Mouse (Mus musculus) lung, embryonic 16.5 days (tissue): ENCODE data around the gene Bcas3. TPM values are rescaled to one million over a fixed set of nuclear protein-coding genes. Genes with fewer than 3 reads are reported as not detected.

Experiments used
- ATAC-seq: fragments of 200-750 bp; cut with Nextera tagmentation; 2 replicates; pipeline ENCODE4 v1.8.0; 2017; ENCODE audit warnings: low read depth, mild to moderate bottlenecking, moderate library complexity
- H3K27ac ChIP-seq: fragments of 300-500 bp; sonication (generic); 2 replicates; pipeline ENCODE4 v1.5.1; 2014; ENCODE audit warnings: mild to moderate bottlenecking, control low read depth, low read length
- H3K27me3 ChIP-seq: fragments of 300-500 bp; sonication (generic); 2 replicates; pipeline ENCODE4 v1.6.1; 2014; ENCODE audit warnings: low read depth, low read length, mixed read lengths; ENCODE audit not compliant: control insufficient read depth, insufficient read depth
- H3K36me3 ChIP-seq: fragments of 300-500 bp; sonication (generic); 2 replicates; pipeline ENCODE4 v1.6.1; 2014; ENCODE audit warnings: low read length; ENCODE audit not compliant: control insufficient read depth, insufficient read depth
- H3K4me1 ChIP-seq: fragments of 300-500 bp; sonication (generic); replicated peaks from 2 replicates; pipeline ENCODE4 v1.6.1; 2014; ENCODE audit warnings: low read length, mixed read lengths; ENCODE audit not compliant: control insufficient read depth, insufficient read depth
- H3K4me2 ChIP-seq: fragments of 300-500 bp; sonication (generic); 2 replicates; pipeline ENCODE4 v1.6.1; 2014; ENCODE audit warnings: low read depth, low read length, control low read depth
- H3K4me3 ChIP-seq: fragments of 300-500 bp; sonication (generic); 2 replicates; pipeline ENCODE4 v1.5.1; 2014; ENCODE audit warnings: mild to moderate bottlenecking, low read length, control low read depth
- H3K9ac ChIP-seq: fragments of 300-500 bp; sonication (generic); 2 replicates; pipeline ENCODE4 v1.6.1; 2014; ENCODE audit warnings: low read length, control low read depth
- H3K9me3 ChIP-seq: fragments of 300-500 bp; sonication (generic); 2 replicates; pipeline ENCODE4 v1.6.1; 2016; ENCODE audit warnings: low read length; ENCODE audit not compliant: control insufficient read depth
- WGBS: fragments of 180-500 bp; shearing (Covaris S2); extraction: QIAGEN DNeasy Blood & Tissue Kit; methylation state at CpG from one replicate; pipeline ENCODE4 v1.1.7; 2014; 5-methylcytosine and 5-hydroxymethylcytosine counted together
- polyA plus RNA-seq: library from polyadenylated mRNA; unstranded; fragments of >200 nt; fragmentation: Nextera tagmentation; extraction: Ambion mirVana; gene quantifications from 2 replicates; pipeline ENCODE4 v1.2.1, GENCODE M21; 2015

Bcas3 gene
- polyA plus RNA-seq = 38.4 and 40.0 TPM in 2 replicates

DNA sequence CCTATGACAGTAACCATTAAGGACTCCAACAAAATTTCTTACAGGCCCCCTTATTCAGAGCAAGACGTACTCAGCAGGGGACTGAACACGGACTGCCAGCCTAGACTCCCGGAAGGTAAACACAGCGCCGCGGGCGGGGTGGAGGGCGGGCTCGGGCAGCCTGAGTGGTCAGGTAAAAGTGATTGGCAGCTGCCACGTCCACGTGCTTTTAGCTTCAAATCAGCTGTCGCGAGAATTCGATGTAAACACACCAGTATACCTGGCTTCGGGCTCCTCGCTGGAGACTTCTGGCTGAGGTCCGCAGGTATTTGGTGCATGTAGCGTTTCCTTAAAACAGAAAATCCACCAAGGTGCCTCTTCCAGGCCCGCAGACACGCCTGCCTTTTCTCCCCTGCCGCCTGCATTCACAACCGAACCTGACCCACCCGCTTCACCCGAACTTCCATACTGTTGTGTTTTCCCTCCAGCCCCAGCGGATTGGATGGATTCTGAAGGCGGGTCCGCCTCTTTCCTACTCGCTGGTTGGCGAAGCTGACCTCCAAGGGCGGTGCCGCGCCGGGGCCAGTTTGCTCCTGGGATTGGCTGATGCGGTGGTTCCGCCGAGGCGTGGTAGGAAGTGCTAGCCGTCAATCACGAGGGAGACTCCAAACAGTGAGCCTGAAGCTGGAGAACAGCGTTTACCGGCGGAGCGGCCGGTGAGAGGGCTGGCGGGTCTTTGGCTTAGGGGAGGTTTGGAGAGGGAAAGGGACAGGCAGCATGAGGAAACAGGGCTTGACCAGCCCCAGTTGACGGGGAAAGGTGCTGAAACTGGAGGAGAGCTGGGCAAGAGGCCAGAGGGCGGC, at the start of gene Bcas3:
TSS of gene Bcas3 (plus strand) at position 629 of the 842 bp plus-strand sequence.
- peak within 1 kb of the TSS; percentile 57 for H3K4me3 ChIP-seq
- H3K36me3 ChIP-seq = peaks cover 2% of the 10 kb centered on the region; the same call in 1 of the 2 replicates
- peaks cover 9% of the 10 kb centered on the region for H3K4me1 ChIP-seq
- no peaks in the 10 kb centered on the region for H3K27me3 ChIP-seq
- ATAC-seq = peak; percentile 99
- H3K27ac ChIP-seq = 0 out of 2 replicates have a peak within 1 kb of the TSS, but pooled peaks have one; percentile 6
- H3K9me3 ChIP-seq = no peaks in the 10 kb centered on the region
- peak within 1 kb of the TSS; percentile 68 for H3K9ac ChIP-seq
- H3K4me2 ChIP-seq = peak within 1 kb of the TSS; percentile 79
- under 1% methylated on average over 47 of the region's 47 CpGs for WGBS

DNA sequence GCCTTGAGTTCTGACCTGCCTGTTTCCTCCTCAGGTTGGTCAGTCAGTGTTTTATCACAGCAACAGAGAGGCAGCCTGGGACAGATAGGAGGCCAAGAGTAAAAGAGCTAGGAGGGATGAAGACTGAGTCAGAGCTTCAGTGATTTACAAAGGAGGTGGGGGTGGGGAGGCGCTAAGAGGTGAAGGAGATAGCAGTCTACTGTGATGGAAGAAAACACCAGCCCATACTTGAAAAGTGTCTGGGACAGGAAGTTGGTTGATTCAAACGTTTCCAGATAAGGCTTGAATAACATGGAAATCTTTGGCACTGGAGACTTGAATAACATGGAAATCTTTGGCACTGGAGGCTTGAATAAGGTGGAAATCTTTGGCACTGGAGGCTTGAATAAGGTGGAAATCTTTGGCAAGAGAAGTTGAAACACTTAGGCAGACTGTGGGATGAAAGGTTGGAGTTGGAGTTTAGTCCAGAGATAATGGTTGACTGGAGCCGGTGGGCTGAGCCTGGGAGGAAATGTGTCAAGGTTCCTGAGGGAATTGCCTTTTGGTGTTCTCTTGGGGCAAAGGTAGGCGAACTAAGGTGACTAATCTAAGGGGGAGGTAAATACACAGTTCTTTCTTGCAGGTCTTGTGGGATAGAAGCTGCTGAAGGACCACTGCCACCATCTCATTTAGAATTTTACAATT, 46.2 kb upstream of the Bcas3 start:
- no peak for ATAC-seq
- no peak overlapping the region for H3K4me3 ChIP-seq
- H3K36me3 ChIP-seq = no peaks in the 10 kb centered on the region
- no peak overlapping the region for H3K9ac ChIP-seq
- no peaks in the 10 kb centered on the region for H3K27me3 ChIP-seq
- no peak overlapping the region for H3K27ac ChIP-seq
- H3K4me1 ChIP-seq = peaks cover 5% of the 10 kb centered on the region; the same call in 1 of the 2 replicates
- H3K4me2 ChIP-seq = no peak overlapping the region
- no peaks in the 10 kb centered on the region for H3K9me3 ChIP-seq
- WGBS = 47% methylated on average over 4 of the region's 4 CpGs

DNA sequence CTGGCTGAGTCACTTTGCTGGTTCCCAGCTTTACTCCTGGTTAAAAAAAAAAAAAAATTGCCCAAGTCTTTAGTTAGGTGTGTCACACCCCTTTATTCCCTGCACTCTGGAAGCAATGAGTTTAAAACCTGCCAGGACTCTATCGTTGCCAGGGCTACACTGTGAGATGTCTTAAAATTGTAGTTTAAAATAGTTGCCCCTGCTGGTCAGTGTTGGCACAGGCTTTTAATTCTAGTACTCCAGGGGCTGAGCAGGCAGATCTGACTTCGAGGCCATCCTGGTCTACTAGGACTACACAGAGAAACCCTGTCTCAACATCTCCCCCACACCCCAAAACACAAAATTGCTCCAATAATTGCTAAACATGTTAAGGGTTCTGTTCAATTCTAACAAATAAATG, 44.2 kb upstream of the Bcas3 start:
- peaks cover 12% of the 10 kb centered on the region for H3K4me1 ChIP-seq
- no peaks in the 10 kb centered on the region for H3K9me3 ChIP-seq
- H3K36me3 ChIP-seq = no peaks in the 10 kb centered on the region
- ATAC-seq = no peak
- H3K9ac ChIP-seq = no peak overlapping the region
- WGBS = 73% methylated on average over 2 of the region's 2 CpGs
- H3K4me3 ChIP-seq = no peak overlapping the region
- no peak overlapping the region for H3K4me2 ChIP-seq
- H3K27me3 ChIP-seq = no peaks in the 10 kb centered on the region
- no peak overlapping the region for H3K27ac ChIP-seq

DNA sequence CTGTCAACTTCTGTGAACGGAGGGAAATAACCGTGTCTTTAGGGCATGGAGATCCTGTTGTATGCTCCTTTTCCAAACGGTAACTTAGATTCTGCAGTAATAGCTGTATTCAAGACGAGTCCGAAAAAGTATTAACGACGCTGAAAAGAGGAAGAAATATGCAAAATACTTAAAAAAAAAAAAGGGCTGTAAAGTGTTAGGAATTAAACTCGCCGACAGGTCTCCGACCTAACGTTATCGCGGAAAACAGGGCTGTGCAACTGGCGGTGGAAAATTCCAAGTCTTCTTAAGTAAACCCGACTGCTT, 42.6 kb upstream of the Bcas3 start:
- ATAC-seq = no peak
- Histone ChIP-seq H3K4me3 (peak overlapping the region; percentile 98), H3K36me3 (peaks cover 9% of the 10 kb centered on the region; the same call in 1 of the 2 replicates), H3K4me2 (peak overlapping the region; percentile 87), H3K27ac (peak overlapping the region; percentile 97), H3K4me1 (peaks cover 12% of the 10 kb centered on the region), H3K9ac (peak overlapping the region; percentile 85), H3K9me3 (no peaks in the 10 kb centered on the region), H3K27me3 (no peaks in the 10 kb centered on the region)
- WGBS = 1% methylated on average over 15 of the region's 15 CpGs

DNA sequence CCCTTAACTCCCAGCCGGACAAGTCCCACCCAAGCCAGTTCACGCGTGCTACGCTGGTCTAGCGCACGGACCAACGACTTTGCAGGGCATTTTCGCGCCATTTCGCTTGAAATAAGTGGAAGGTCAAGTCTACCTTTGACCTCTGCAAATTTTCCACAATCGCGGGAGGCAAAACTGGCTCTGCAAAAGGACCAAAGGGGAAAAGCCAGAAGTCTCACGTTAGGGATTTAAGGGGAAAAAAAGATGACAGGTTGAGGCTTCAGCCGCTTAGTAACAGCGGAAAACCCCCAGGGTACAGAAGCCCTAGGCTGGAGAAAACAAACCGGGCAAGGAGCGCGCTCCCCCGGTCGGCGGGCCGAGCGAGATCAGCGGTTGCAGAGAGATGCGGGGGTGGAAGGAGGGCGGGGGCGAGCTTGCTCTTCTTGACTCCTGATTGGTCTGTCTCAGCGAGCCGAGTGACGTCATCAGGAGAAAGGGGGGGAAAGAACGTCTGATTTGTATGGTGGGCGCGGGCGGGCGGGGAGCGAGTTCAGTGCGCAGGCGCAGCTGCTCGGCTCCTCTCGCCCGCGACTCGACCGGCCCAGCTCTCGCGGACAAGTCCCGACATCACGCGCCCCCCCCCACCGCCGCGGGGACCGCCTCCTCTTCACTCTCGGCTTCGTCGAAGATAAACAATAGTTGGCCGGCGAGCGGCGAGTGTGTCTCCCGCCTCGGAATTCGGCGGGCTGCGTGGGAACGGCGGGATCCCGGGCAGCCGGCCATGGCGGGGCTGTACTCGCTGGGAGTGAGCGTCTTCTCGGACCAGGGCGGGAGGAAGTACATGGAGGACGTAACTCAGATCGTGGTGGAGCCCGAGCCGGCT, 42.0 kb upstream of the Bcas3 start, which contains the start of gene Ppm1d:
TSS of gene Ppm1d (plus strand) at position 532 of the 862 bp plus-strand sequence.
- peak; percentile 97 for ATAC-seq

DNA sequence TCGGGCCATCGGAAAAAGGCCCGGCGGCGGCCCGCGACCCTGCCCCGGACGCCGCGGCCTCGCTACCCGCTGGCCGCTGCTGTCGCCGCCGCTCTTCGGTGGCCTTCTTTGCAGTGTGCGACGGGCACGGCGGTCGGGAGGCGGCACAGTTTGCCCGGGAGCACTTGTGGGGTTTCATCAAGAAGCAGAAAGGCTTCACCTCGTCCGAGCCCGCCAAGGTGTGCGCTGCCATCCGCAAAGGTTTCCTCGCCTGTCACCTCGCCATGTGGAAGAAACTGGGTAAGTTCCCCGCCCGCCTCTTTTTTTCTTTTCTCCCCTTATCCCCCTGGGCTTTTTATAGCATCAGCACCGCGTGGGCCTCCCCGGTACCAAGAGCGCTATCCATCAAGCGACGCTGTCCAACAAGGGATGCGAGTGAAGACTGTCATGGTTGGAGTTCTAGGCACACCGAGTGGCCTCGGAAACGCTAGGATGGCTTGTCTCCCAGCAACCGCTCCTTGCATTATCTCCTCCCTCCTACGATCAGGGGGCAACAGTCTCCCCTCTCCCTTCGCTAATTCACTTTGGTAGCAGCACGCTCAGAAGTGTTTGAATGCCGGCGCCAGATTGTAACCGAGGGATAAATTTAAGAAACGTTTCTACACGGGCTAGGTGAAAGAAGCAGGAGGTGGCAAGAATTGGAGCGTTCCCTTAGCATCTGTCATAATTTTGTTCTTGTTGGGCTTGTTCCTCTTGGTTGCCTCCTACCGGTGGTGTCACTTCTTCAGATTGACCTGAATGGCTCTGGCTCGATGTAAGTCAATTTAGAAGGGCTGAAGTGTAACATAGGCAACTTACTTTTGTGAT, 41.1 kb upstream of the Bcas3 start:
- Histone ChIP-seq H3K9ac (peak overlapping the region; percentile 94), H3K27ac (peak overlapping the region; percentile 95), H3K4me1 (peaks cover 12% of the 10 kb centered on the region), H3K36me3 (peaks cover 9% of the 10 kb centered on the region; the same call in 1 of the 2 replicates), H3K4me3 (peak overlapping the region; percentile 98), H3K27me3 (no peaks in the 10 kb centered on the region), H3K9me3 (no peaks in the 10 kb centered on the region), H3K4me2 (peak overlapping the region; percentile 58)
- 1% methylated on average over 51 of the region's 56 CpGs for WGBS
- ATAC-seq = peak; percentile 32

More for the DNA sequence above, 42.0 kb upstream of the Bcas3 start, which contains the start of gene Ppm1d:
- H3K27ac ChIP-seq = peak within 1 kb of the TSS; percentile 97
- under 1% methylated on average over 78 of the region's 78 CpGs for WGBS
- H3K9ac ChIP-seq = peak within 1 kb of the TSS; percentile 94
- H3K9me3 ChIP-seq = no peaks in the 10 kb centered on the region
- H3K27me3 ChIP-seq = no peaks in the 10 kb centered on the region
- H3K4me1 ChIP-seq = peaks cover 12% of the 10 kb centered on the region
- peak within 1 kb of the TSS; percentile 87 for H3K4me2 ChIP-seq
- H3K36me3 ChIP-seq = peaks cover 9% of the 10 kb centered on the region; the same call in 1 of the 2 replicates
- peak within 1 kb of the TSS; percentile 98 for H3K4me3 ChIP-seq

DNA sequence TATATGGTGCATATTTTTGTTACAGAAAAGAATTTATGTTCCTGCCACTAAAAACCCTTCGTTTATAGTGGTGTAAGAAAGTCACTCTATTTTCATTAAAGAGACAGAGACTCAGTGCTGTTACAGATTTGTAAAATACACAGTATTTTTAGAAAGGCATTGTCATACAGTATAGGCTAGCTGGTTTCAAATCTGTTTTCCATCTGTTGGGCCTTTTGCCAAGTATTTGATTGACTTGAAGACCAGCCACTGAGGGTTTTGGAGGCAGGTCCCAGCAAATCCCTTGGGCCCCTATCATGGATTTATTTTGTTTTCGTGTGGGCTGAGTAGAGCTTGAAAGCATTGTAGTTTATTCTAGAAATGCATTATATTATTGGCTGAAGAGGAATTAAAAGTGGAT, 40.1 kb upstream of the Bcas3 start:
- H3K9me3 ChIP-seq = no peaks in the 10 kb centered on the region
- peaks cover 9% of the 10 kb centered on the region; the same call in 1 of the 2 replicates for H3K36me3 ChIP-seq
- no peaks in the 10 kb centered on the region for H3K27me3 ChIP-seq
- ATAC-seq = peak; percentile 15; the same call in 1 of the 2 replicates
- H3K4me1 ChIP-seq = peaks cover 12% of the 10 kb centered on the region
- H3K4me3 ChIP-seq = peak overlapping the region; percentile 98
- H3K9ac ChIP-seq = peak overlapping the region; percentile 94; the same call in 1 of the 2 replicates
- no peak overlapping the region for H3K27ac ChIP-seq
- peak overlapping the region; percentile 58 for H3K4me2 ChIP-seq
- WGBS = 13% methylated on average over 2 of the region's 2 CpGs

DNA sequence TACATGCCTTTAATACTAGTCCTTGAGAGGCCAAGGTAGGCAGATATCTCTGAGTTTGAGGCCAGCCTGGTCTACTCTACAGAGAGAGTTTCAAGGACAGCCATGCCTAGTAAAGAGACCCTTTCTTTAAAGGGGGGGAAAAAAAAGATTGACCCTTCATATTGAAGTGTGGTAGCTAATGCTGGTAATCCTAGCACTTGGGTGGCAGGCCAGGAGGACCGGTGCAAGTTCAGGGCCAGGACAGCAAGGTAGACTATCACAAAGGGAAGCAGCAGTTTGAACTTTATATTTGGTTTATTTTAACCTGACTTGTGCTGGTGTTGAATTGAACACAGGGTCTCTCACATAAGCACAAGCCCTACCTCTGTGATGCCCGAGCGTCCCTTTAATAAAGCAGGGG, 39.6 kb upstream of the Bcas3 start:
- peak overlapping the region; percentile 98 for H3K4me3 ChIP-seq
- H3K9ac ChIP-seq = no peak overlapping the region
- no peaks in the 10 kb centered on the region for H3K27me3 ChIP-seq
- no peaks in the 10 kb centered on the region for H3K9me3 ChIP-seq
- peaks cover 9% of the 10 kb centered on the region; the same call in 1 of the 2 replicates for H3K36me3 ChIP-seq
- peaks cover 12% of the 10 kb centered on the region for H3K4me1 ChIP-seq
- WGBS = 81% methylated on average over 3 of the region's 3 CpGs
- H3K4me2 ChIP-seq = peak overlapping the region; percentile 58
- no peak for ATAC-seq
- no peak overlapping the region for H3K27ac ChIP-seq
